Mouse (Mus musculus) C2C12 (cell line): ENCODE measurements around the gene Pdik1l.

Source experiments
- CEBPB ChIP-seq: IDR thresholded peaks from one replicate; pipeline ENCODE4 v1.6.1; 2011; ENCODE audit warnings: low read depth, mild to moderate bottlenecking, control low read depth, moderate library complexity
- CTCF ChIP-seq: IDR thresholded peaks from one replicate; pipeline ENCODE4 v1.5.1; 2011; ENCODE audit not compliant: control insufficient read depth, insufficient read depth, insufficient read length
- FOSL1 ChIP-seq: IDR thresholded peaks from one replicate; pipeline ENCODE4 v1.8.0; 2011; ENCODE audit warnings: mild to moderate bottlenecking, low read length; ENCODE audit not compliant: poor library complexity, insufficient read depth, severe bottlenecking
- MAX ChIP-seq: IDR thresholded peaks from one replicate; pipeline ENCODE4 v1.6.1; 2011; ENCODE audit warnings: mild to moderate bottlenecking, control low read depth
- MYOD1 ChIP-seq: IDR thresholded peaks from one replicate; pipeline ENCODE4 v1.6.1; 2011; ENCODE audit warnings: low read depth; ENCODE audit not compliant: control insufficient read depth, insufficient read length
- MYOG ChIP-seq: IDR thresholded peaks from one replicate; pipeline ENCODE4 v1.6.1; 2011; ENCODE audit not compliant: control insufficient read depth, insufficient read length; ENCODE audit errors: extremely low read depth
- USF1 ChIP-seq: IDR thresholded peaks from one replicate; pipeline ENCODE4 v1.6.1; 2011; ENCODE audit warnings: low read depth, mild to moderate bottlenecking, control low read depth, moderate library complexity

DNA sequence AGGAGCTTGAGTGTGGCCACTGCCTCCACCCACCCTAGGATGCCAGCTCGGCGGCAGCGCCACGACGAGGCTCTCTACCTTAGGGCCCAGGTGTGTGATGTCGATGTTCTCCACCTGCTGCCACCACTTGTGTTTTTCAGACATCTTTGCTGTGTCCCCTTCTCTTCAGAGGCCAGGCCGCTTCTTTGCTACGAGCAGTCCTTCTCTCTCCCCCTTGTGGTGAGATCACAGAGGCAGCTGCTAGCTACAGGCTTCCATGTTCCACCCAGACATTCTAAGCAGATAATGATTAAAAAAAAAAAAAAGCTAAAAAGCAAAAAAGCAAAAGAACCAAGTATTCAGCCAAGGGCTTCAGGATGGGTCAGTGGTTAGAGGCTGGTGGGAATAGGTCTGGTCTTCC is 60.5 kb downstream of the Pdik1l start, which contains the start of gene Catsper4:
- TF ChIP-seq CTCF (no peak), USF1 (no peak), MYOG (no peak), MAX (no peak), CEBPB (no peak), MYOD1 (no peak), FOSL1 (no peak)
